Mouse (Mus musculus): ENCODE measurements around the gene Tmprss11a. TPM values are rescaled to one million over a fixed set of nuclear protein-coding genes. Genes with fewer than 3 reads are reported as not detected.

Tmprss11a gene
- 0.35 and 0.38 TPM in 2 replicates for polyA plus RNA-seq (2016; fragmentation: Nextera tagmentation; extraction: Ambion mirVana)

GRCm38 (mm10) chr5:86468890-86469289 is at the start of gene Tmprss11a:
Tmprss11a (minus strand) TSS chr5:86468990.
- no peak within 1 kb of the TSS for H3K4me2 ChIP-seq (replicated peaks)
- H3K4me3 ChIP-seq = no peak within 1 kb of the TSS
- WGBS = 64% methylated on average over 4 of the region's 4 CpGs
- ATAC-seq (ENCODE audit: insufficient number of reproducible peaks, insufficient read depth, low FRiP score, low TSS enrichment) = no peak
- no peaks in the 10 kb centered on the region for H3K27me3 ChIP-seq
- H3K36me3 ChIP-seq = no peaks in the 10 kb centered on the region
- H3K27ac ChIP-seq = no peak within 1 kb of the TSS
- H3K4me1 ChIP-seq = no peaks in the 10 kb centered on the region
- no peak within 1 kb of the TSS for H3K9ac ChIP-seq
- H3K9me3 ChIP-seq = no peaks in the 10 kb centered on the region

- H3K4me1 ChIP-seq = no peaks in the 10 kb centered on the region
- 77% methylated on average over 9 of the region's 9 CpGs for WGBS
- no peak within 1 kb of the TSS for H3K4me2 ChIP-seq (replicated peaks)
- no peak within 1 kb of the TSS for H3K4me3 ChIP-seq
- no peaks in the 10 kb centered on the region for H3K36me3 ChIP-seq
- no peak within 1 kb of the TSS for H3K27ac ChIP-seq
- ATAC-seq (ENCODE audit: insufficient number of reproducible peaks, insufficient read depth, low FRiP score, low TSS enrichment) = no peak
- no peak within 1 kb of the TSS for H3K9ac ChIP-seq
- H3K9me3 ChIP-seq = no peaks in the 10 kb centered on the region
- no peaks in the 10 kb centered on the region for H3K27me3 ChIP-seq
These were observed 49.7 kb upstream of the Tmprss11a start, which contains the start of gene Tmprss11g for GRCm38 (mm10) chr5:86518500-86518899. Tmprss11g (minus strand) TSS chr5:86518600.

DNA sequence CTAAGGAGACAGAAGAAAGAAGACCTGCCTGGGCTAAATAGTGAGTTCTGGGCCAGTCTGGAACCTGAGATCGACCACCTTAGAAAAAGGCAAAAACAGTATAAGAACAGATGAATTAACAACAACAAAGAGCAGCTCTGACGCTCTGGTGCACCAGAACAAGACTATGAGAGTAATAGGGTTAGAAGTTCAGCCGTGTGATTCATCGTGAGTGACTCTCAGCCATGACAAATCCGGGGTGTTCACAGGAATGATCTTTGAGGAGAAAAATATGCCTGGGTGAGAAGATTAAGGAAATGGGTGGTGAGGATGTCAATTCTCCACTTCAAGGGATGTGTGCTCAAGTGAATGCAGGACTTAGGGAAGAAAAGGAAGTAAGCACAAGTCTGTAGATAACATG is 42.7 kb upstream of the Tmprss11a start:
- Histone ChIP-seq H3K9me3 (no peaks in the 10 kb centered on the region), H3K4me3 (no peak overlapping the region), H3K27ac (no peak overlapping the region), H3K9ac (no peak overlapping the region), H3K36me3 (no peaks in the 10 kb centered on the region), H3K4me1 (no peaks in the 10 kb centered on the region), H3K4me2 (replicated peaks) (no peak overlapping the region), H3K27me3 (no peaks in the 10 kb centered on the region)
- no peak for ATAC-seq (ENCODE audit: insufficient number of reproducible peaks, insufficient read depth, low FRiP score, low TSS enrichment)
- WGBS = 76% methylated on average over 5 of the region's 5 CpGs

- 81% methylated on average over 1 of the region's 1 CpGs for WGBS
- Histone ChIP-seq H3K36me3 (no peaks in the 10 kb centered on the region), H3K27me3 (no peaks in the 10 kb centered on the region), H3K9me3 (no peaks in the 10 kb centered on the region), H3K9ac (no peak overlapping the region), H3K27ac (no peak overlapping the region), H3K4me2 (replicated peaks) (no peak overlapping the region), H3K4me3 (no peak overlapping the region), H3K4me1 (no peaks in the 10 kb centered on the region)
- ATAC-seq (ENCODE audit: insufficient number of reproducible peaks, insufficient read depth, low FRiP score, low TSS enrichment) = no peak
These were observed 24.7 kb upstream of the Tmprss11a start for GRCm38 (mm10) chr5:86493453-86493852.

DNA sequence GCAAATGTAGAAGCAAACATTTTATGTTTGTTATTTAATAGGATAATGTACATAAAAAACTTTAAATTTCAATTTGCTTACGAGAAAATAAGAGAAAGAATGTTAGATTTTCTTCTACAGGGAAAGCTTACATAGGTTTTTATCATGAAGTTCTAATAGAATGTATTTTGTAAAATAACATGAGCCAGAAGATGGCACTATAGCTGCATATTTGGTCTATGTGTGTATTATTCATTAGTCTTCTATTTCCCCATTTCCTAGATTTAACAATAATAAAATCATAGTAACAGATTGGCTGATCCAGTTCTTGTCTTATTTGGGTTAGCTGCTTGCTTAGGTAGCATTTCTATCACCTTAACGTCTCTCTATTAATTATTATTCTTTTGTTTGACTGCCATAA is 13.8 kb upstream of the Tmprss11a start:
- no peak for ATAC-seq (ENCODE audit: insufficient number of reproducible peaks, insufficient read depth, low FRiP score, low TSS enrichment)
- no peak overlapping the region for H3K4me3 ChIP-seq
- H3K9me3 ChIP-seq = no peaks in the 10 kb centered on the region
- no peak overlapping the region for H3K27ac ChIP-seq
- H3K4me1 ChIP-seq = no peaks in the 10 kb centered on the region
- no peaks in the 10 kb centered on the region for H3K36me3 ChIP-seq
- H3K27me3 ChIP-seq = no peaks in the 10 kb centered on the region
- no peak overlapping the region for H3K9ac ChIP-seq
- WGBS = 73% methylated on average over 2 of the region's 2 CpGs
- H3K4me2 ChIP-seq (replicated peaks) = no peak overlapping the region

DNA sequence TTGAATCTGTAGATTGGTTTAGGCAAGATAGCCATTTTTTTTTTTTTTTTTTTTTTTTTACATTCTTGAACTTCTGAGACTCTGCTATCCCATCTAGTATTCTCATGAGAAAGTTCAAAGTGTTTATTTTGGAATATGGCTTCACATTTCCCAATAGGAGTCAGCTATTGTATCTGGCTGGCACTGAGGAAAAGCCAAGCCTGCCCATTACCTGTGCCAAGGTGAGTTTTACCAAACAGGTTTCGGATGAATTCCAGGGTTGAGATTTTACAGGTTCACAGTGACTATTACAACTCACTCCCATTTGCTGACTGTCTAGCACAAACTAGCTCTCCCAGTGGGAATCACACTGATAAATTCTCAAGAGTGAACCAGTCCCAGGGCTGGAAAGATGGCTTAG is 13.2 kb upstream of the Tmprss11a start:
- Histone ChIP-seq H3K27me3 (no peaks in the 10 kb centered on the region), H3K9me3 (no peaks in the 10 kb centered on the region), H3K4me2 (replicated peaks) (no peak overlapping the region), H3K4me3 (no peak overlapping the region), H3K4me1 (no peaks in the 10 kb centered on the region), H3K36me3 (no peaks in the 10 kb centered on the region), H3K27ac (no peak overlapping the region), H3K9ac (no peak overlapping the region)
- ATAC-seq (ENCODE audit: insufficient number of reproducible peaks, insufficient read depth, low FRiP score, low TSS enrichment) = no peak
- 92% methylated on average over 1 of the region's 1 CpGs for WGBS

GRCm38 (mm10) chr5:86473859-86474258 is 5.1 kb upstream of the Tmprss11a start:
- no peaks in the 10 kb centered on the region for H3K4me1 ChIP-seq
- H3K4me3 ChIP-seq = no peak overlapping the region
- no peak overlapping the region for H3K27ac ChIP-seq
- no peaks in the 10 kb centered on the region for H3K36me3 ChIP-seq
- H3K9ac ChIP-seq = no peak overlapping the region
- ATAC-seq (ENCODE audit: insufficient number of reproducible peaks, insufficient read depth, low FRiP score, low TSS enrichment) = no peak
- H3K4me2 ChIP-seq (replicated peaks) = no peak overlapping the region
- H3K9me3 ChIP-seq = no peaks in the 10 kb centered on the region
- 75% methylated on average over 9 of the region's 9 CpGs for WGBS
- H3K27me3 ChIP-seq = no peaks in the 10 kb centered on the region

DNA sequence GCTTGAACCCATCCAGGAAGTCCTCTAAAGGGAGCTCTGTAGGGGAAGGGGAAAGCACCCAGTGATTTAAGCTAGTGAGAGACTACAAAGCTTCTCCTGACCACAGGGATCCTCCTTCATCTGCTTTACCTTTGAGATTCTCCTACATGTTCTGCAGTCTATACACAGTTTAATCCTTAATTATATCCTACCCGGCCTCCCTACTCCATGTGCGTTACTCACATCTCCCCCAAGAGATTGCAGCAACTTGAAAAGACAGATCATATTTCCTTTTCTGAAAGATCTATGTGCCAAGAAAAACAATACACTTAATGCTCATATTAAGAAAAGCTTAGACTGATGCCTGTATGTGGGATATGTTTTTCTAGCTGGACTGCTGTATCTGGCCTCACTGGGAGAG is 29.5 kb downstream of the Tmprss11a start:
- H3K9ac ChIP-seq = no peak overlapping the region
- H3K27ac ChIP-seq = no peak overlapping the region
- H3K9me3 ChIP-seq = no peaks in the 10 kb centered on the region
- ATAC-seq (ENCODE audit: insufficient number of reproducible peaks, insufficient read depth, low FRiP score, low TSS enrichment) = peak; percentile 75; the same call in 1 of the 2 replicates
- no peak overlapping the region for H3K4me3 ChIP-seq
- H3K27me3 ChIP-seq = no peaks in the 10 kb centered on the region
- H3K36me3 ChIP-seq = no peaks in the 10 kb centered on the region
- WGBS = 11% methylated on average over 2 of the region's 2 CpGs
- H3K4me1 ChIP-seq = no peaks in the 10 kb centered on the region
- H3K4me2 ChIP-seq (replicated peaks) = no peak overlapping the region

DNA sequence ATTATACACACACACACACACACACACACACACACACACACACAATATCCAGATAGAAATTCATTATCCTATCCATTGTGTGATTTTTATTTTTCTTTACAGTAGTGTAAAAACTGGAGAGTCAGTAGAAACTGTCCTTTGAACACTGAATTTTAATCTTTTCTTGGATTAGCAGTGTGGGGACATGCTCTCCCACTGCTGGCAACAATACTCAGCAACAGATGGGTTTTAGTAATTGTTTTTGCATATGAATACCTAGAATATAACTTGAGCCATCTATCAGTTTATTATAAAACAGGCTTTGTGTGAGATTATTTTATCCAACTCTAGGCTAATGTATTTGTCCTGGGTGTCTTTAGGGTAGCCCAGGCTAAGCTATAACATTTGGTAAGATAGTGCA is 30.2 kb downstream of the Tmprss11a start:
- Histone ChIP-seq H3K27me3 (no peaks in the 10 kb centered on the region), H3K4me1 (no peaks in the 10 kb centered on the region), H3K4me3 (no peak overlapping the region), H3K36me3 (no peaks in the 10 kb centered on the region), H3K9me3 (no peaks in the 10 kb centered on the region), H3K9ac (no peak overlapping the region), H3K4me2 (replicated peaks) (no peak overlapping the region), H3K27ac (no peak overlapping the region)
- ATAC-seq (ENCODE audit: insufficient number of reproducible peaks, insufficient read depth, low FRiP score, low TSS enrichment) = no peak

- H3K4me1 ChIP-seq = no peaks in the 10 kb centered on the region
- H3K9ac ChIP-seq = no peak overlapping the region
- H3K4me3 ChIP-seq = no peak overlapping the region
- ATAC-seq (ENCODE audit: insufficient number of reproducible peaks, insufficient read depth, low FRiP score, low TSS enrichment) = no peak
- H3K27ac ChIP-seq = no peak overlapping the region
- H3K9me3 ChIP-seq = no peaks in the 10 kb centered on the region
- H3K36me3 ChIP-seq = no peaks in the 10 kb centered on the region
- H3K27me3 ChIP-seq = no peaks in the 10 kb centered on the region
- H3K4me2 ChIP-seq (replicated peaks) = no peak overlapping the region
- 2% methylated on average over 2 of the region's 2 CpGs for WGBS
These were observed 36.1 kb downstream of the Tmprss11a start for GRCm38 (mm10) chr5:86432697-86433096.

DNA sequence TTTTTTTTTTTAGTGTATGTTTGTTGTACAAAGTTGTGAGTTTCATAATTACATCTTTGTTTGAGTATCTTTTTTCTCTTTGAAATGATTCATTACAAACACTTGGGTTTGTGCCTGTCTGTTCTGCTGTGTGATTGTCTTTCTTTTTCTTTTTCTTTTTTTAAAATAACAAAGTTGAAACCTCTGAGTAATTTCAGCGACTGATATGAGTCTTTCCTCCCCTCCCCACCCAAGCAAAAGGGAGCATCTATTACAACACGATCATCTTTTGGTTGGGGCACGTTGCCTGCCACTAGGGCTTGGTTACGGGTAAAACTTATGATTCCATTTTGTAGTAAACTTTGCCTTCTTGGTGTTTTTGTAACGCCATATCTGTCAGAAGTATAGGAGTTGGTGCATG is 37.7 kb downstream of the Tmprss11a start:
- H3K36me3 ChIP-seq = no peaks in the 10 kb centered on the region
- no peaks in the 10 kb centered on the region for H3K4me1 ChIP-seq
- no peaks in the 10 kb centered on the region for H3K9me3 ChIP-seq
- H3K27ac ChIP-seq = no peak overlapping the region
- no peak for ATAC-seq (ENCODE audit: insufficient number of reproducible peaks, insufficient read depth, low FRiP score, low TSS enrichment)
- 72% methylated on average over 5 of the region's 5 CpGs for WGBS
- no peaks in the 10 kb centered on the region for H3K27me3 ChIP-seq
- no peak overlapping the region for H3K4me3 ChIP-seq
- no peak overlapping the region for H3K4me2 ChIP-seq (replicated peaks)
- no peak overlapping the region for H3K9ac ChIP-seq

- no peaks in the 10 kb centered on the region for H3K4me1 ChIP-seq
- H3K9me3 ChIP-seq = no peaks in the 10 kb centered on the region
- no peak overlapping the region for H3K27ac ChIP-seq
- no peak overlapping the region for H3K4me2 ChIP-seq (replicated peaks)
- no peaks in the 10 kb centered on the region for H3K36me3 ChIP-seq
- peak; percentile 52; the same call in 1 of the 2 replicates for ATAC-seq (ENCODE audit: insufficient number of reproducible peaks, insufficient read depth, low FRiP score, low TSS enrichment)
- no peak overlapping the region for H3K4me3 ChIP-seq
- H3K27me3 ChIP-seq = no peaks in the 10 kb centered on the region
- no peak overlapping the region for H3K9ac ChIP-seq
- 37% methylated on average over 3 of the region's 3 CpGs for WGBS
These were observed 47.3 kb downstream of the Tmprss11a start for GRCm38 (mm10) chr5:86421323-86422028.

All from embryonic facial prominence, embryonic 12.5 days (tissue).